Mouse (Mus musculus) heart, embryonic 15.5 days (tissue): ENCODE results near the gene Pom121. TPM values are rescaled to one million over a fixed set of nuclear protein-coding genes. Genes with fewer than 3 reads are reported as not detected.

ENCODE experiments used
- ATAC-seq: fragments of 200-750 bp; cut with Nextera tagmentation; replicated peaks from 2 replicates; pipeline ENCODE4 v1.8.0; 2017; ENCODE audit warnings: low read depth, moderate TSS enrichment; ENCODE audit not compliant: insufficient number of reproducible peaks, insufficient read depth, low FRiP score
- H3K27ac ChIP-seq: fragments of 300-500 bp; sonication (generic); 2 replicates; pipeline ENCODE4 v1.5.1; 2015; ENCODE audit warnings: mild to moderate bottlenecking, inconsistent platforms
- H3K27me3 ChIP-seq: fragments of 300-500 bp; sonication (generic); 2 replicates; pipeline ENCODE4 v1.6.1; 2015; ENCODE audit warnings: inconsistent platforms
- H3K36me3 ChIP-seq: fragments of 300-500 bp; sonication (generic); 2 replicates; pipeline ENCODE4 v1.6.1; 2015; ENCODE audit warnings: mild to moderate bottlenecking, inconsistent platforms
- H3K4me1 ChIP-seq: fragments of 300-500 bp; sonication (generic); replicated peaks from 2 replicates; pipeline ENCODE4 v1.6.1; 2015; ENCODE audit warnings: inconsistent platforms
- H3K4me2 ChIP-seq: fragments of 300-500 bp; sonication (generic); 2 replicates; pipeline ENCODE4 v1.6.1; 2015; ENCODE audit warnings: inconsistent platforms, mild to moderate bottlenecking, moderate library complexity
- H3K4me3 ChIP-seq: fragments of 300-500 bp; sonication (generic); 2 replicates; pipeline ENCODE4 v1.5.1; 2015; ENCODE audit warnings: mild to moderate bottlenecking, inconsistent platforms
- H3K9ac ChIP-seq: fragments of 300-500 bp; sonication (generic); 2 replicates; pipeline ENCODE4 v1.6.1; 2015; ENCODE audit warnings: mild to moderate bottlenecking, inconsistent platforms
- H3K9me3 ChIP-seq: fragments of 300-500 bp; sonication (generic); replicated peaks from 2 replicates; pipeline ENCODE4 v1.6.1; 2016; ENCODE audit warnings: inconsistent platforms
- WGBS: fragments of 180-500 bp; shearing (Covaris S2); methylation state at CpG from one replicate; pipeline ENCODE4 v1.1.7; 2015; ENCODE audit warnings: mixed read lengths; 5-methylcytosine and 5-hydroxymethylcytosine counted together
- microRNA-seq: library from miRNA; unstranded; fragments of <30 nt; microRNA quantifications from one replicate; pipeline ENCODE4, GENCODE M21; 2016
- polyA plus RNA-seq: library from polyadenylated mRNA; unstranded; fragments of >200 nt; fragmentation: Nextera tagmentation; extraction: Ambion mirVana; gene quantifications from 2 replicates; pipeline ENCODE4 v1.2.1, GENCODE M21; 2015

The Pom121 gene
- polyA plus RNA-seq, 1 experiment from 2014 or later = 7.0 TPM

GRCm38 (mm10) chr5:135347511-135348011 is 46.8 kb downstream of the Pom121 start:
- no peaks in the 10 kb centered on the region for H3K36me3 ChIP-seq
- no peak overlapping the region for H3K4me3 ChIP-seq
- 60% methylated on average over 4 of the region's 4 CpGs for WGBS
- no peak overlapping the region for H3K4me2 ChIP-seq
- no peak overlapping the region for H3K9ac ChIP-seq
- ATAC-seq = no peak
- H3K27me3 ChIP-seq = peaks cover 18% of the 10 kb centered on the region
- no peaks in the 10 kb centered on the region for H3K4me1 ChIP-seq
- no peaks in the 10 kb centered on the region for H3K9me3 ChIP-seq
- no peak overlapping the region for H3K27ac ChIP-seq

- no peak overlapping the region for H3K27ac ChIP-seq
Measured at GRCm38 (mm10) chr5:135346430-135346829, 47.9 kb downstream of the Pom121 start.

GRCm38 (mm10) chr5:135345989-135346388 is 48.4 kb downstream of the Pom121 start:
- WGBS = 69% methylated on average over 7 of the region's 7 CpGs
- no peaks in the 10 kb centered on the region for H3K4me1 ChIP-seq
- no peaks in the 10 kb centered on the region for H3K9me3 ChIP-seq
- H3K27me3 ChIP-seq = peaks cover 15% of the 10 kb centered on the region
- H3K36me3 ChIP-seq = no peaks in the 10 kb centered on the region
- H3K27ac ChIP-seq = no peak overlapping the region
- no peak overlapping the region for H3K4me2 ChIP-seq
- ATAC-seq = no peak
- H3K4me3 ChIP-seq = no peak overlapping the region
- H3K9ac ChIP-seq = no peak overlapping the region

More at GRCm38 (mm10) chr5:135346430-135346829, 47.9 kb downstream of the Pom121 start:
- Histone ChIP-seq H3K27me3 (peaks cover 15% of the 10 kb centered on the region), H3K9me3 (no peaks in the 10 kb centered on the region), H3K4me2 (no peak overlapping the region), H3K9ac (no peak overlapping the region), H3K4me1 (no peaks in the 10 kb centered on the region), H3K36me3 (no peaks in the 10 kb centered on the region), H3K4me3 (no peak overlapping the region)
- 14% methylated on average over 1 of the region's 1 CpGs for WGBS
- no peak for ATAC-seq

GRCm38 (mm10) chr5:135337575-135337974 is 56.8 kb downstream of the Pom121 start:
- Histone ChIP-seq H3K9me3 (no peaks in the 10 kb centered on the region), H3K27ac (no peak overlapping the region), H3K9ac (no peak overlapping the region), H3K4me3 (no peak overlapping the region), H3K36me3 (no peaks in the 10 kb centered on the region), H3K4me1 (no peaks in the 10 kb centered on the region; the same call in 1 of the 2 replicates), H3K4me2 (no peak overlapping the region), H3K27me3 (no peaks in the 10 kb centered on the region)
- ATAC-seq = no peak
- WGBS = 27% methylated on average over 3 of the region's 3 CpGs

- Histone ChIP-seq H3K9ac (no peak overlapping the region), H3K27me3 (no peaks in the 10 kb centered on the region), H3K9me3 (no peaks in the 10 kb centered on the region), H3K4me2 (no peak overlapping the region), H3K4me1 (peaks cover under 1% of the 10 kb centered on the region; the same call in 1 of the 2 replicates), H3K36me3 (no peaks in the 10 kb centered on the region), H3K27ac (no peak overlapping the region), H3K4me3 (no peak overlapping the region)
- 74% methylated on average over 6 of the region's 6 CpGs for WGBS
- ATAC-seq = no peak
Measured at GRCm38 (mm10) chr5:135331161-135331560, 63.2 kb downstream of the Pom121 start.

GRCm38 (mm10) chr5:135330201-135330600 is 64.1 kb downstream of the Pom121 start:
- 80% methylated on average over 5 of the region's 5 CpGs for WGBS
- Histone ChIP-seq H3K4me3 (no peak overlapping the region), H3K27me3 (no peaks in the 10 kb centered on the region), H3K4me2 (no peak overlapping the region), H3K9me3 (no peaks in the 10 kb centered on the region), H3K27ac (no peak overlapping the region), H3K36me3 (no peaks in the 10 kb centered on the region), H3K9ac (no peak overlapping the region), H3K4me1 (peaks cover 3% of the 10 kb centered on the region; the same call in 1 of the 2 replicates)
- ATAC-seq = no peak

- Histone ChIP-seq H3K9ac (no peak overlapping the region), H3K4me3 (no peak overlapping the region), H3K27me3 (no peaks in the 10 kb centered on the region), H3K9me3 (no peaks in the 10 kb centered on the region), H3K4me1 (peaks cover 3% of the 10 kb centered on the region; the same call in 1 of the 2 replicates), H3K27ac (no peak overlapping the region), H3K36me3 (no peaks in the 10 kb centered on the region), H3K4me2 (no peak overlapping the region)
- WGBS = 61% methylated on average over 4 of the region's 4 CpGs
- ATAC-seq = no peak
Measured at GRCm38 (mm10) chr5:135329471-135329870, 64.9 kb downstream of the Pom121 start.

Small RNA genes lying within 50 kb of the gene (microRNA-seq; reads per million reads assigned to microRNA genes)
- gene Mir7033 = not detected

Other genes starting within 250 kb of the Pom121 start
- gene Tbl2, start 244.9 kb downstream of the Pom121 start, polyA plus RNA-seq = 17.2 and 20.2 TPM in 2 replicates
- 39.3 and 39.4 TPM in 2 replicates for gene Bcl7b, start 226.3 kb downstream of the Pom121 start, polyA plus RNA-seq
- gene Baz1b, start 207.3 kb downstream of the Pom121 start, polyA plus RNA-seq = 20.9 and 25.8 TPM in 2 replicates
- gene Fzd9, start 143.3 kb downstream of the Pom121 start, polyA plus RNA-seq = 5.0 and 7.4 TPM in 2 replicates
- gene Fkbp6, start 44.5 kb downstream of the Pom121 start, polyA plus RNA-seq = 0.15 TPM in 1 of 2 replicates, not detected in the other
- not detected in 2 replicates for gene Trim50, start 41.3 kb downstream of the Pom121 start, polyA plus RNA-seq
- 19.6 and 23.7 TPM in 2 replicates for gene Nsun5, start 24.6 kb downstream of the Pom121 start, polyA plus RNA-seq
- 20.6 and 25.7 TPM in 2 replicates for gene Hip1, start 150.6 kb upstream of the Pom121 start, polyA plus RNA-seq
- not detected in 2 replicates for gene Ccl26, start 169.0 kb upstream of the Pom121 start, polyA plus RNA-seq
- gene Ccl24, start 178.5 kb upstream of the Pom121 start, polyA plus RNA-seq = 2.0 and 3.0 TPM in 2 replicates
- gene Rhbdd2, start 238.1 kb upstream of the Pom121 start, polyA plus RNA-seq = 27.8 and 32.7 TPM in 2 replicates